Mouse (Mus musculus): ENCODE data around the gene Rpl32. TPM values are rescaled to one million over a fixed set of nuclear protein-coding genes. Genes with fewer than 3 reads are reported as not detected.
A peak's percentile ranks its signal among the peaks of the same experiment; 100 is the strongest.

The Rpl32 gene
- polyA plus RNA-seq, 1 experiment from 2014 or later, result 1,790 TPM

DNA sequence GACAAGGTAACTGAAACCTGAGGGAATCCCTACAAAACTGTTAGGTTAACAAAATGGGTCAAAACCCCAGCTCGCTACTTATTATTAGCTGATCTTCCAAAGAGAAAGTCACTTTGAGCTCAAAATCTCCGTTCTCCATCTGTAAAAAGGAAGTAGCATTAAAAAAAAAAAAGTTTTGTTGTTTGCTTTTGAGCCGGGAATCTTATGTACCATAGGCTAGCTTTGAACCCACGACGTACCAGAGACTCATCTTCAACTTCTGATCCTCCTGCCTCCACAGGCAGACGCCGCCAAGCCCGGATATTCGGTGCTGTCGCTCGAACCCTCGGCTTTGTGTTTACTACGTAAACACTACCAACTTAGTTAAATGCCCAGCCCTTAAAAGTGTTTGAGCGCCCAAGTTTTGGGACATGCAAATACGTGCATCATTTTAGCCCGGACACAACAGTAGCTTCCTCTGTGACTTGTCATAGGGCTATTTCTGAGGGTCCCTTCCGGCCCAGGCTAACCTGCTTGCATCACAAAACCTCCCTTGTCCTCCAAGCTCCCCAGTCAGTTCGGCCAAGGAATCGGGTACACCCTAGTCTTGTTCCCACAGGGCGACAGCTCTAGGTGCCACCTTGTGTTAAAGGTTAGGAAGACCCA is 44.0 kb upstream of the Rpl32 start:
- H3K27me3 ChIP-seq (replicated peaks; ENCODE audit: insufficient read depth, low read length), result no peaks in the 10 kb centered on the region
- peak overlapping the region; percentile 66 for H3K4me2 ChIP-seq (replicated peaks; ENCODE audit: low read depth, low read length)
- peak overlapping the region; percentile 72 for H3K27ac ChIP-seq (ENCODE audit: low read length)
- TF ChIP-seq EP300 (IDR thresholded peaks at IDR 0.05), result no peak
- no peak for TF ChIP-seq CTCF (IDR thresholded peaks at IDR 0.05)
- peak overlapping the region; percentile 53 for H3K4me3 ChIP-seq (ENCODE audit: low read depth, low read length)
- no peak for ATAC-seq
- no peaks in the 10 kb centered on the region for H3K9me3 ChIP-seq (ENCODE audit: low read length)
- 3% methylated on average over 20 of the region's 20 CpGs for WGBS
- H3K4me1 ChIP-seq (ENCODE audit: insufficient read depth, low read depth, low read length), result no peaks in the 10 kb centered on the region
- DNase-seq (ENCODE audit: low spot score), result no peak
- H3K9ac ChIP-seq (replicated peaks; ENCODE audit: low read depth), result no peak overlapping the region
- H3K36me3 ChIP-seq (ENCODE audit: insufficient read depth, low read length), result no peaks in the 10 kb centered on the region

- TF ChIP-seq EP300 (IDR thresholded peaks at IDR 0.05) (no peak), CTCF (IDR thresholded peaks at IDR 0.05) (no peak)
These were observed 40.2 kb upstream of the Rpl32 start for GRCm38 (mm10) chr6:115848598-115849304.

GRCm38 (mm10) chr6:115846640-115847411 is 38.3 kb upstream of the Rpl32 start:
- H3K4me3 ChIP-seq (ENCODE audit: low read depth, low read length), result no peak overlapping the region
- H3K36me3 ChIP-seq (ENCODE audit: insufficient read depth, low read length), result no peaks in the 10 kb centered on the region; the same call in 1 of the 2 replicates
- no peak overlapping the region for H3K9ac ChIP-seq (replicated peaks; ENCODE audit: low read depth)
- no peaks in the 10 kb centered on the region for H3K4me1 ChIP-seq (ENCODE audit: insufficient read depth, low read depth, low read length)
- WGBS, result 46% methylated on average over 5 of the region's 8 CpGs
- ATAC-seq (peak; percentile 64), DNase-seq (ENCODE audit: low spot score) (peak; percentile 74)
- no peak overlapping the region for H3K27ac ChIP-seq (ENCODE audit: low read length)
- H3K9me3 ChIP-seq (ENCODE audit: low read length), result no peaks in the 10 kb centered on the region
- H3K27me3 ChIP-seq (replicated peaks; ENCODE audit: insufficient read depth, low read length), result no peaks in the 10 kb centered on the region
- peak; percentile 80 for TF ChIP-seq CTCF (IDR thresholded peaks at IDR 0.05)
- no peak for TF ChIP-seq EP300 (IDR thresholded peaks at IDR 0.05)
- no peak overlapping the region for H3K4me2 ChIP-seq (replicated peaks; ENCODE audit: low read depth, low read length)

More at GRCm38 (mm10) chr6:115848598-115849304, 40.2 kb upstream of the Rpl32 start:
- DNase-seq (ENCODE audit: low spot score) (no peak), ATAC-seq (no peak)
- Histone ChIP-seq H3K27me3 (replicated peaks; ENCODE audit: insufficient read depth, low read length) (no peaks in the 10 kb centered on the region), H3K4me1 (ENCODE audit: insufficient read depth, low read depth, low read length) (no peaks in the 10 kb centered on the region), H3K9me3 (ENCODE audit: low read length) (no peaks in the 10 kb centered on the region), H3K27ac (ENCODE audit: low read length) (no peak overlapping the region), H3K36me3 (ENCODE audit: insufficient read depth, low read length) (no peaks in the 10 kb centered on the region; the same call in 1 of the 2 replicates), H3K4me2 (replicated peaks; ENCODE audit: low read depth, low read length) (no peak overlapping the region), H3K4me3 (ENCODE audit: low read depth, low read length) (no peak overlapping the region), H3K9ac (replicated peaks; ENCODE audit: low read depth) (no peak overlapping the region)
- 91% methylated on average over 10 of the region's 10 CpGs for WGBS

DNA sequence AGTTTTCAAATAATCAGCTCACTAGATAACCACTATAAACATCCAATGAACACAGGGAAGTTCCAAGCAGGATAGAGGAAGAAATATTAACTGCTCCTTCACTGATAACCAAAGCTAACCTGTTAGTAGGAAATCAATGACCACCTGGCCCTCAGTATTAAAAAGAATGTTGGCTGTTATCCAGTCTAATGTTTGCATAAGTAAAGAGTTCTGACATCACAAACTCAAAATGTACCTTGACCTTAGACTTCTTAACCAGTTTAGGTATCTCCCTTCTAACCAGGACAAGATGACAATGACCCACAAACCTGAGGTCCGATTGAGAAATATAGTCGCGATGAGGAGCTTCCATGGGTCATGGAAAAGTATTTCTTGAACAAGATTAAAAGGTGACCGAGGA is 36.5 kb upstream of the Rpl32 start:
- 92% methylated on average over 4 of the region's 4 CpGs for WGBS
- ATAC-seq (no peak), DNase-seq (ENCODE audit: low spot score) (no peak)
- no peak for TF ChIP-seq CTCF (IDR thresholded peaks at IDR 0.05)
- no peak for TF ChIP-seq EP300 (IDR thresholded peaks at IDR 0.05)
- H3K36me3 ChIP-seq (ENCODE audit: insufficient read depth, low read length), result no peaks in the 10 kb centered on the region; the same call in 1 of the 2 replicates
- no peak overlapping the region for H3K27ac ChIP-seq (ENCODE audit: low read length)
- no peaks in the 10 kb centered on the region for H3K4me1 ChIP-seq (ENCODE audit: insufficient read depth, low read depth, low read length)
- no peaks in the 10 kb centered on the region for H3K9me3 ChIP-seq (ENCODE audit: low read length)
- no peak overlapping the region for H3K9ac ChIP-seq (replicated peaks; ENCODE audit: low read depth)
- H3K4me3 ChIP-seq (ENCODE audit: low read depth, low read length), result no peak overlapping the region
- H3K27me3 ChIP-seq (replicated peaks; ENCODE audit: insufficient read depth, low read length), result no peaks in the 10 kb centered on the region
- H3K4me2 ChIP-seq (replicated peaks; ENCODE audit: low read depth, low read length), result no peak overlapping the region

DNA sequence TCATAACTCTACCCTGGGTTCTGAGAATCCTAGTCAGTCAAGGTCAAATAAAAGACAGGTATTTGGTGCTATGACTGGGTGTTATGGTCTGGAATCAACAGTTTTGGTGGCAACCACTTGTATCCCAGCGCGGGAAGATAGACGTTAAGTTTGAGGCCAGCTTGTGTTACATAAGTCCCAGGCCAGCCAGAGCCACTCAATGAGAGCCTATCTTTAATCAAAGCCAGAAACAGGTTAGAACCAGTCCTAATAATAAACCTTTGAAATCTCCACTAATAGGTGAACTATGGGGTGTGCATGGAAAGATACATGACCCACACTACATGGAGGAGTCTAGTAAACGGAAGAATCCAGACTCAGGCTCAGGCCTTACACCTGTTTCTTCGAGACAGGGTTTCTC is 30.2 kb upstream of the Rpl32 start:
- no peak for DNase-seq (ENCODE audit: low spot score)
- 66% methylated on average over 5 of the region's 5 CpGs for WGBS

GRCm38 (mm10) chr6:115838161-115838597 is 29.6 kb upstream of the Rpl32 start, which contains the start of gene Efcab12:
TSS of gene Efcab12 (minus strand) at chr6:115838412.
- Histone ChIP-seq H3K36me3 (ENCODE audit: insufficient read depth, low read length) (no peaks in the 10 kb centered on the region), H3K4me1 (ENCODE audit: insufficient read depth, low read depth, low read length) (peaks cover 4% of the 10 kb centered on the region; the same call in 1 of the 2 replicates), H3K9ac (replicated peaks; ENCODE audit: low read depth) (peak within 1 kb of the TSS; percentile 23; the same call in 1 of the 2 replicates), H3K9me3 (ENCODE audit: low read length) (no peaks in the 10 kb centered on the region), H3K4me2 (replicated peaks; ENCODE audit: low read depth, low read length) (peak within 1 kb of the TSS; percentile 62), H3K27ac (ENCODE audit: low read length) (0 out of 2 replicates have a peak within 1 kb of the TSS, but pooled peaks have one; percentile 26), H3K27me3 (replicated peaks; ENCODE audit: insufficient read depth, low read length) (no peaks in the 10 kb centered on the region), H3K4me3 (ENCODE audit: low read depth, low read length) (peak within 1 kb of the TSS; percentile 30)
- WGBS, result 2% methylated on average over 19 of the region's 19 CpGs
- ATAC-seq, result peak; percentile 97
- DNase-seq (ENCODE audit: low spot score), result peak; percentile 94
- TF ChIP-seq CTCF (IDR thresholded peaks at IDR 0.05), result no peak; the same call in 1 of the 2 replicates
- TF ChIP-seq EP300 (IDR thresholded peaks at IDR 0.05), result no peak

More for the DNA sequence above, 30.2 kb upstream of the Rpl32 start:
- Histone ChIP-seq H3K4me1 (ENCODE audit: insufficient read depth, low read depth, low read length) (peaks cover 4% of the 10 kb centered on the region; the same call in 1 of the 2 replicates), H3K4me3 (ENCODE audit: low read depth, low read length) (peak overlapping the region; percentile 30; the same call in 1 of the 2 replicates), H3K9ac (replicated peaks; ENCODE audit: low read depth) (no peak overlapping the region), H3K9me3 (ENCODE audit: low read length) (no peaks in the 10 kb centered on the region), H3K4me2 (replicated peaks; ENCODE audit: low read depth, low read length) (peak overlapping the region; percentile 62), H3K36me3 (ENCODE audit: insufficient read depth, low read length) (no peaks in the 10 kb centered on the region), H3K27me3 (replicated peaks; ENCODE audit: insufficient read depth, low read length) (no peaks in the 10 kb centered on the region), H3K27ac (ENCODE audit: low read length) (no peak overlapping the region)
- TF ChIP-seq CTCF (IDR thresholded peaks at IDR 0.05) (no peak), EP300 (IDR thresholded peaks at IDR 0.05) (no peak)
- ATAC-seq, result peak; percentile 10; the same call in 1 of the 2 replicates
